Mouse (Mus musculus) lung, adult 2 months (tissue): Measurements from ENCODE around the gene Nutm1. TPM values are rescaled to one million over a fixed set of nuclear protein-coding genes. Genes with fewer than 3 reads are reported as not detected.

Experiments used
- DNase-seq: peaks from one replicate; pipeline ENCODE4 v3.0.0; 2022
- H3K4me1 ChIP-seq: fragments of 200-500 bp; 2 replicates; pipeline ENCODE4 v1.6.1; 2011; ENCODE audit warnings: low read length; ENCODE audit not compliant: control insufficient read depth, insufficient read depth
- H3K4me3 ChIP-seq: fragments of 200-500 bp; replicated peaks from 2 replicates; pipeline ENCODE3; 2011; ENCODE audit warnings: low read depth, mild to moderate bottlenecking, control low read depth, low read length; ENCODE audit errors: extremely low read depth
- CTCF ChIP-seq: fragments of 200-500 bp; IDR thresholded peaks from 2 replicates; pipeline ENCODE4 v1.5.1; 2011; ENCODE audit warnings: mild to moderate bottlenecking, low read length, control low read depth; ENCODE audit not compliant: insufficient read depth
- POLR2A ChIP-seq: fragments of 200-500 bp; IDR thresholded peaks from 2 replicates; pipeline ENCODE4 v1.6.1; 2011; ENCODE audit warnings: low read depth, mild to moderate bottlenecking, control low read depth, low read length, borderline replicate concordance; ENCODE audit errors: extremely low read depth
- WGBS: fragments of 180-500 bp; shearing (Covaris S2); methylation state at CpG from one replicate; pipeline ENCODE4 v1.1.7; 2018; 5-methylcytosine and 5-hydroxymethylcytosine counted together
- polyA plus RNA-seq: library from polyadenylated mRNA; depleted of rRNA; stranded (reverse); fragments of >200 nt; gene quantifications from 2 replicates; pipeline ENCODE4 v1.2.3, GENCODE M21; 2012

Gene Nutm1
- polyA plus RNA-seq, 1 experiment, result not detected

DNA sequence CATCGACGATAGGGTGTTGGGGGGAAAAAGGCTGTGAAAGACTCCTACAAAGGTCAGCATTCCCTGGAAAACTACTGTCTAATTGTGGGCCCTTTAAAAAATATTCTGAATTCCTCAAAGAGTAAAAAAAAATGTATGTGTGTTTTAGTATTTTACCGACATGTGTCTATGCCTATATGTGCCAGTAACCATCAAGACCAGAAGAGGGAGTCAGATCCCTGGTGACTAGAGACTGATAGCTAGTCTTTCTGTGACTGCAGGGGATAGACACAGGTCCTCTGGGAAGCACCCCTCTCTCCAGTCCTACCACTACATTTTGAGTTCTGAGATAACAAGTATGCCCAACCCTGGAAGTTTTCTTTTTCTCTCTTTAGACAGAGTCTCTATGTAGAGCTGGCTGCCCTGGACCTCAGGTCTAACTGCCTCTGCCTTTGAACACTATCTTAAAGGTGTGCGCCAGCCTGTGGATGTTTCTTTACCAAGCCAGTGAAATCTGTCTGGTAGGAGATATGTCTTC, 3.7 kb upstream of the Nutm1 start:
- WGBS, result 28% methylated on average over 4 of the region's 4 CpGs
- no peak for DNase-seq
- Histone ChIP-seq H3K4me3 (no peak overlapping the region), H3K4me1 (peaks cover 4% of the 10 kb centered on the region; the same call in 1 of the 2 replicates)
- TF ChIP-seq CTCF (no peak), POLR2A (no peak)

DNA sequence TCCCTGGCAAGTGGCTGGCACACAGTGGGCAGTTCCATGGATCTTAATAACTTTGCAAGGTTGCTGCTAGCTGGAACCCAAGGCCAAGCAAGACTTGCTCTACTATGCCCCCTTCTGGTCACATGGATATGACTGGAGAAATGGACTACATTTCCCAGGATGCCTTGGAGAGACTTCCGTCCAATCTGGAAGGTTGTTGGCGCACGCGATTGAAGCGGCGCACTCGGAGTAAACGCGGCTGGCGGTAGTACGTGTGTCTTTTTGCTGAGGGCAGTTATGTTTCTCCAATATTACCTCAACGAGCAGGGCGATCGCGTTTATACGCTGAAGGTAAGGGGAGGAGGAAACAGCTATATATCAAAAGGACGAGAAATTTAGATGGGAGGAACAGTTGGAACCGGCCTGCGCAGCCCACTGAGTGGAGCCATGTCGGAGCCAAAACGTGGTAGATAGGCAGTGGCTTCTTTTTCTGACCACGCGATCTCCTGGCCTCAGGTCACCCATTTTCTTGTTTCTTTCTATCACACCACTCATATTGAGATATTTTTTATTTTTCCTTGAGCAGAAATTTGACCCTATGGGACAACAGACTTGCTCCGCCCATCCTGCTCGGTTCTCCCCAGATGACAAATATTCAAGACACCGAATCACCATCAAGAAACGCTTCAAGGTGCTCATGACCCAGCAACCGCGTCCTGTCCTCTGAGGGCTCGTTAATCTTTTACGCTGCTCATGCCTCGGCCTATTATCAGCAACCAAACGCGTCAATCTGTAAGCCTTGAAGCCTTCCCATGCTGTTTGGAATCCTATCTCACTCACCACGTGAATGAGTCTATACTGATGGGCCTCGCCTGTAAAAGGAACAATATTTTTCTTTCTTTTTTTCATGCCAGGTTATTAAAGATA, 2.9 kb upstream of the Nutm1 start, which contains the start of gene Nop10:
Gene Nop10, plus strand, starts transcription at position 179 of the 906 bp plus-strand sequence.
- Histone ChIP-seq H3K4me3 (peak within 1 kb of the TSS; percentile 87), H3K4me1 (peaks cover 4% of the 10 kb centered on the region; the same call in 1 of the 2 replicates)
- under 1% methylated on average over 36 of the region's 36 CpGs for WGBS
- peak; percentile 78 for DNase-seq
- TF ChIP-seq POLR2A, result peak; percentile 98
- peak; percentile 70 for TF ChIP-seq CTCF

DNA sequence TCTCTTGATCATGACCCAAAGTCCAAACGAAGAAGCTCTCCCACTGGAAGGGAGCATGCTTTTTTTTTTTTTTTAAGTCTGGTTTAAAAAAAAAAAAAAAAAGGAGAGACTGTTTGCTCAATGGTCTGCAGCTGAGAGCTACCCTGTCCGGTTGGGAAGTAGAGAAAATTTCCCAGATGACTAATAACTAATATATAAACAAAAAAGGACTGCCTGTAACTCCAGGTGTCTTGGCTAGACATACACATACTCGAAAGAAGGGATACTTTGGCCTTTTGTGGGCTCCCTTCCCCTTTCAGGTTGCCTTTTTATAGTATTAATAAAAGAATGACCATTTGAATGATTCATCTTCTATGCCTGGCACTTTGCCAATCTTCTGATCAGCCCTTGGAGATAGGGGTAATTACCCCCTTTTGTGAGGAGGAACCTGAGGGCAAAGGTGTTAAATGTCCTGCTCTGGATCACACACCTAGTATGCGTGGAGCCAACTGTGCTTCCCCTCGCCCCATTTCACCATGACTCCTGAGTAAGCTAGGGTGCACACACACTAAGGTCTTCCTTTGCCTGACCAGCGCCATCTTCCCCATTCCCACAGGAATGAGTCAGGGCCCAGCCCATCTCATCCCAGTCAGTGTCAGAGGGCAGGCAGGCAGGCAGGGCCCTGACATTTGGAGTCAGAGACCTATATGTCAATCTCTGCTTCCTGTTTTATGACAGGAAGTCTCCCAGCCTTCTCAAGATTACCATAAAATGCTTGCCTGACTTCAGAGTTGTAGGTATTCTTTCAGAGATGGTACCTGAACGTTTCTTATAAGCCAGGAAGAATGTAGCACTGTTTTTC, 4.2 kb downstream of the Nutm1 start:
- no peak for DNase-seq
- no peak overlapping the region for H3K4me3 ChIP-seq
- WGBS, result 62% methylated on average over 7 of the region's 7 CpGs
- no peaks in the 10 kb centered on the region for H3K4me1 ChIP-seq
- TF ChIP-seq POLR2A (no peak), CTCF (no peak)

DNA sequence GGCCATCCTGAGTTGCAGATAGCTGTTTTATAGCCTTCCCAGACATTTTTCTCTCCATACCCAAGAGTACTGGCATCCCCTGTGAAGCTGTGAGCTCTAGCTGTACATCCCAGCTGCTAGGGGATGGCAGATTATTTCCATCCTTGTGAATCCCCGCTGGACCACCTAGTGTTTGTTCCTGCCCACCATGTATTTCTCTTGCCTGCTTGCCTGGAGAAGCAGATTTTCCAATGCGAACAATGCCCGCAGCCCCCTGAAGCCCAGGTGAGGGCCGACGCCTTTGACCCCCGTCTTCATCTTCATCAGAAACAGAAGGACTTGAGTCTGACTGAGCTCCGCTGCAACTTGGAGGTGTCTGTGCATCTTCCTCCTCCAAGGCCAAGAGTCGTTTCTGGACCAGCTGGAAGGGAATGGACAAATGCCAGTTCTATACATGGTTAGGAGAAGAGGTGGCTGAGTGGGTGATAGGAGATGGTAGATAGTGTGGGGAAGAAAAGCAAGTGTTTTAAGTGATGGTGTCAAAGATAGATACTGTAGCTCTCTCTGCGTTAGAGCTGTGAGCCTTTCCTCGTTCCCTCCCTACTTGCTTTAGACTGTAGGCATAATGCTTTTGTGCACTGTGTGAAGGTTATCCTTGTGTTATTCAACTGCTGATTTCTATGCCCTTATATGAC, 9.2 kb downstream of the Nutm1 start:
- TF ChIP-seq CTCF (no peak), POLR2A (no peak)
- no peaks in the 10 kb centered on the region for H3K4me1 ChIP-seq
- WGBS, result 90% methylated on average over 10 of the region's 10 CpGs
- H3K4me3 ChIP-seq, result no peak overlapping the region
- no peak for DNase-seq

DNA sequence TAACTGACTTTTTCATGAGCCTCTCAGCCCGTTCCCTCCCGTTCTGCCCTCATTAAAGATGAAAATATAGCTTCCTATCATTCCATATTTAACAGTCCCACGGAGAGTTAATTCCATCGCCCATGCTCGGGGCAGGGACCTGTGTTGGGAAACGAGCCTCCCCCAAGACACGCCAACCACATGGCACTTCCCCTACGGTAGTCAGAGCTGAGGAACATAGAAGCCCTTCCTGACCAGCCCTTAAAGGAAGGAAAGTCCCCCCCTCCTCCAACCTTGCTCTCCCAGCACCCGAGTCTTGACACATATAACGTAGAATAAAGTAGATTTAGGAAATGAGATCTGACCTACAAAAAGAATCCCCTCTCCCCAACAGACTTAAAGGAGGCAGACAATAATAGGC, 11.8 kb downstream of the Nutm1 start:
- WGBS, result 73% methylated on average over 10 of the region's 10 CpGs
- H3K4me3 ChIP-seq, result no peak overlapping the region

DNA sequence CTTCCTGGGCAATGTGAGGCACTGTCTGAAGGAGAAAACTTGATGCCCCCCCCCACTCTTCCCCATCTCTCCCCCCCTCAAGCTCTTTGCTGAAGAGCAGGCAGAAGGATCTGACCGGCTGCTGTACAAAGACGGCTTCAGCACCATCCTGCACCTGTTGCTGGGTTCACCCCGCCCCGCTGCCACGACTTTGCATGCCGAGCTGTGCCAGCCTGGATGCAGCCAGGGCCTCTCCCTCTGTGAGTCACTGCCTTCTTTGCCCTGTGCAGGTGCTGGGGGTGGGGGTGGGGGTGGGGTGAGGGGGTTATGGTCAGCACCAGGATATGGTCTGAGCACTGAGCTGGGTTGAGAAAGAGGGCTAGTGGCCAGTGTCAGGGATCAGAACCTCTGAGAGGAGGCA, 12.9 kb downstream of the Nutm1 start:
- H3K4me1 ChIP-seq, result no peaks in the 10 kb centered on the region
- H3K4me3 ChIP-seq, result no peak overlapping the region
- no peak for DNase-seq
- WGBS, result 65% methylated on average over 6 of the region's 6 CpGs
- TF ChIP-seq POLR2A (no peak), CTCF (no peak)

More for the DNA sequence above, 11.8 kb downstream of the Nutm1 start:
- H3K4me1 ChIP-seq, result no peaks in the 10 kb centered on the region
- no peak for DNase-seq
- TF ChIP-seq CTCF (no peak), POLR2A (no peak)

DNA sequence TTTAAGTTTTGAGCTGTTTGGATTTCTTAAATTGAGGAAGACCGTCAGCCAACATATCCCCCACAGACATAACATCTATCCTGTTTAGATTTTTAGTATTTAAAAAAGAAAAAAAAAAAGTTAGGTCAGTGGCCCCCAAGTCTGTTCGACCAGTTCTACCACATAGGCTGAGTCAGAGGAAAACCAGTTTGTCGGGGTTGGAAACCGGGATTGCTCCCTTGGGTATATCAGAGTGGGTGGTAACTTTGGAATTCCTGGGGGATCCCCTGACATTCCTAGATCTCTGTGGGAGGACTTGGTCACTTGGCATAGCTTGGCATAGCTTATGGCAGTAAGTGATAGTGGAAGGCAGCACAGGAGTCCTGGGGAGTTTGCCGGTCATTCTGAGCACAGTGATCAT, 13.8 kb downstream of the Nutm1 start:
- WGBS, result 61% methylated on average over 5 of the region's 5 CpGs
- Histone ChIP-seq H3K4me3 (no peak overlapping the region), H3K4me1 (no peaks in the 10 kb centered on the region)
- no peak for DNase-seq
- no peak for TF ChIP-seq POLR2A
- no peak for TF ChIP-seq CTCF

DNA sequence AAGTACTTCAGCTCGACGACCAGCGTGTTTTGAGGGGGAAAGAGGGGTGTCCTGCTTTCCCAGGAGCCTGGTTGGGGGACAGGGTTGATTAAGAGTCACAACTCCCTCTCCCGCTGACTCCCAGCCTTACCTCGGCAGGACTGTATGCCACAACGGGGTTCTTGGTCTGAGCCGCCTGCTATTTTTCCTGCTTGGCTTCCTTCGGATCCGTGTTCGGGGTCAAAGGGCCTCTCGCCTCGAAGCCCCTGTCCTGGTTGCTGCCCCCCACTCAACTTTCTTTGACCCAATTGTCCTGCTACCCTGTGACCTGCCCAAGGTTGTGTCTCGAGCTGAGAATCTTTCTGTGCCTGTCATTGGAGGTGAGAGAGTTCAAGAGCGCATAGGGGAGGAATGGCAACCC, 17.3 kb downstream of the Nutm1 start:
- Histone ChIP-seq H3K4me3 (no peak overlapping the region), H3K4me1 (no peaks in the 10 kb centered on the region)
- TF ChIP-seq CTCF, result no peak
- TF ChIP-seq POLR2A, result no peak
- WGBS, result 82% methylated on average over 14 of the region's 14 CpGs
- no peak for DNase-seq

DNA sequence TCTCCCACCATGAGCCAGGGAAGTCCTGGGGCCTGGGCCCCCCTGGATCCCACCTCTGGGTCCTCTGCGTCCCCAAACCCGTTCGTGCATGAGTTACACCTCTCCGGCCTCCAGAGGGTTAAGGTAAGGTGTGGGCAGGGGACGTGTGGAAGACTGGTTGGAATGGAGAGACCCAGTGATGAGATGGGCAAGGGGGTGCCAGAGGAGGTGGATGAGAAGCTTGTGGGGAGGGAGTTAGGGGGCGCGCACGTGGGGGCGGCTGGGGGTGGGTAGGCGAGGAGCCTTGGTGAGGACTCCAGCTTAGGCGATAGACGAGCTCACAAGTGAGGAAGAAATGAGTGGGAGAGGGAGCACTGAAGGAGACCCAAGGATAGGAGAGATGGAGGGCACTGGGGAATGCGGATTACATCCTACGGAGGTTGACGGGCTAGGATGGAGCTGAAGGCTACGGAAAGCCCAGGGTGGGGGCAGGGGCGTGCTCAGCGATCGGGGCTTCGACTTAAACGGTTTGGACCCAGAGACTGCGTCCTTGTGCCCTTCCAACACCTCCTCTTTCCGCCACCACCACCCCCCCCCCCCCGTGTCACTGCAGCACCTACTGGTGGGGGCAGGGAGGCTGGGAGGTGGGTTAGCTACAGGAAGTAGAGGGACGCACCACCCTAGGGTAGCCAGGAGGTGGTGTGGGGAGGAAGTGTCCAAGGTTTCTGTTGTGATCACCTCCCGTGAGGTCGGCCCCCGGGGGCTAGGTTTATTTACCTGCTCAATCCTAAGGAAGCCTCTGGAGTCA, 19.0 kb downstream of the Nutm1 start:
- no peak for DNase-seq
- no peaks in the 10 kb centered on the region for H3K4me1 ChIP-seq
- H3K4me3 ChIP-seq, result peak overlapping the region; percentile 60
- WGBS, result 3% methylated on average over 28 of the region's 28 CpGs
- TF ChIP-seq POLR2A (no peak), CTCF (no peak)
